Mouse (Mus musculus): ENCODE data around the gene Shank2.

Gene Shank2

GRCm38 (mm10) chr7:144160646-144161249 is 159.0 kb downstream of the Shank2 start:
- in situ Hi-C loops (cut with MseI, MboI) = no loop called here

DNA sequence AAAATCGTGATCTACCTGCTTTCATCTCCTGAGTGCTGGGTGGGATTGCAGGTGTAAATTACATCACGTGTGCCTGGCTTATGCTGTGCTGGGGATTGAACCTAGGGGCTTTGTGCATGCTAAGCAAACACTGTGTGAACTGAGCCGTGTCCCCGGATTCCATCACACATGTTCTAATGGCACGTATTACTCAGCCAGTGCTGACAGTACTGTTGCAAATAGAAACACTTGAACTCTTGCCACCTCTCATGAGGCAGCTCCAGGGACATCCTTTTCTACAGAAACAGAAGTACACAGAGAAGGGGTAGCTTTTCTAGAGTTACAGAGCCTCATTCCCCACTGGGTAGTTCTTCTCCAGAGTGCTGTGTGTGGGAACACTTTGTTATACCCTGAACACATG is 168.5 kb downstream of the Shank2 start:
- in situ Hi-C loops (cut with MseI, MboI) = no loop called here

- in situ Hi-C loops (cut with MseI, MboI) = no loop called here
These were observed 169.0 kb downstream of the Shank2 start for GRCm38 (mm10) chr7:144170686-144171085.

- in situ Hi-C loops (cut with MseI, MboI) = no loop called here
These were observed 172.1 kb downstream of the Shank2 start for GRCm38 (mm10) chr7:144173869-144174268.

DNA sequence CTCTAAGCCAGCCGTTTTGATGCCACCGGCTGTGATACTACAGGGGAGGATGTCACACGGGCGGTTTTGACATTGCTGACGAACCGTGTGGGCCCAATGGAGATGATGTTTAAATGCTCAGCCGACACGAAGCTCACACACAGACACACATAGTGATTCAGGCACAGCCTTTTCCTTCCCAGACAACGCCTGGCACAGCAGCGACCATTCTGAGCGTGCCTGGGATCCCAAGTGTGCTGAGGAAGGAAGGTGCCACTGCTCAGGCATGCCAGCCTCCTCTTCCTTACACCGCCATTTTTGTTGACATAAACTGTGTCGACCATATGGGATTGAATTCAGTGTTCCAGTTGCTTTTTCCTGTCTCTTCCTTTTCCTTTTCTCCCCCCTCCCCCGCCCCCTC is 172.6 kb downstream of the Shank2 start:
- in situ Hi-C loops (cut with MseI, MboI) = no loop called here

- in situ Hi-C loops (cut with MseI, MboI) = no loop called here
These were observed 173.3 kb downstream of the Shank2 start for GRCm38 (mm10) chr7:144175025-144175424.

GRCm38 (mm10) chr7:144175481-144176233 is 173.9 kb downstream of the Shank2 start:
- in situ Hi-C loops (cut with MseI, MboI) = no loop called here

DNA sequence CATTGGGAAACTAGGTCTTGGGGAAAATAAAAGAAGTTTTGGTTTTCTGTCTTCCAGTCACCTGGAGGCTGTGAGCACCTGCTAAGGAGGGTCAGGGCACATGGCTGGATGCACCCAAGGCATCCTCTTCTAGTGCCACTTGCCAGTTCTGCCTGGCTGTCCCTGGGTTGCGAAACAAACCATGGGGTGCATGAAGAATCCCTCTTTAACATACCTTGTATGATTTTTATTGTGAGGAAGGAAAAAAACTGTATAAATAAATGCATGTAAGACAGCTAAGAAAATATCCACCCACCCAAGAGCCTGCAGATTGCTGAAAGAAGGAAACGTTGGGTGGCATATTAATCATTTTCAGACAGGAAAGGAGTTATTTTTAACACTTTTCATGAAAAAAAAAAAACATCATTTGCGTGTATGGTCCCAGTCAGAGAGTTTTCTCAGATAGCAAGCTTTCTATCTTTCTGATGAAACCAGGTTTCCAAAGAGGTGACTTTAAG is 174.6 kb downstream of the Shank2 start:
- in situ Hi-C loops (cut with MseI, MboI) = no loop called here

DNA sequence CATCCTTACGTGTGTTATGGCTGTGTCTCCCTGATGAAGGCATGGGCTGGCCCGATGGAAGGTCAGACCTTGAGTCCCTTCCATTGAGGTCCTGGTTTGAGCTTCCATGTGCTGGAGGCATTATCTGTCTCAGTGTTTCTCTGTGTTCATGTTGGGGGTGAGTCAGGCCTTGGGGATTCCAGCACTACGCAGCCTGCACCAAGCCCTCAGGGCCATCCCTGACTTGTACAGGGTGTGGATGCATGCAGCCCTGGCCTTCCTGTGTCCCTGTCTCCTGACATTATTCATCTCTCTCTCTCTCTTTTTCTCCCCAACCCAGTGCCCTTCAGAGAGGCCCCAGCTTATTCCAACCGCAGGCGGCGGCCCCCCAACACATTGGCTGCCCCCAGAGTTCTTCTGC is 177.7 kb downstream of the Shank2 start:
- in situ Hi-C loops (cut with MseI, MboI) = no loop called here

- in situ Hi-C loops (cut with MseI, MboI) = no loop called here
These were observed 179.2 kb downstream of the Shank2 start for GRCm38 (mm10) chr7:144180885-144181284.

DNA sequence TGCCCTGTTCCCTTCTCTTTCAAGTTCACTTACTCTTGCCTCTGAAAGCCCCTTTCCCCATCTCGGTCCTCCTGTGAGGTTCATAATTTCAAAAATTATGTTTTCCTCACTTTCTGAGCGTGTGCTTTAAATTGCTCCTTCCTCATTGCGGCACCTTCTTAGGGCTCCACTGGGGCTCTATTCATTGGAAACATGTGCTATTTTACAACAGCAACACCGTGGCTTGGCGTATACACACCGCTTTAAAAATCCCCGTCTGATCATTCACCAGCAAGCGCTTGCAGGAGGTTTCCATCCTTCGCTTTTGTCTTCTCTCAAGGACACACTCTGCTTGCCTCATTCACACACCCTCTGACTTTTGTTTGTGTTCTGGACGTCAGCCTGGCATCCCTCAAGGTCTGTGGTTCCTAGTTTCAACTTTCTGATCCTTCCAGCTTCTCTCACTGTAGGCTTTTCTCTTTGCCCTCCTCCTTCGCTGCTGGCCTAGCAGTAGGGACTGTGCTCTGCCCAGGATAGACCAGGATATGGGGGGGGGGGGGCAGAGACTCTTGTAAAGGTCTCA is 186.2 kb downstream of the Shank2 start:
- in situ Hi-C loops (cut with MseI, MboI) = no loop called here

DNA sequence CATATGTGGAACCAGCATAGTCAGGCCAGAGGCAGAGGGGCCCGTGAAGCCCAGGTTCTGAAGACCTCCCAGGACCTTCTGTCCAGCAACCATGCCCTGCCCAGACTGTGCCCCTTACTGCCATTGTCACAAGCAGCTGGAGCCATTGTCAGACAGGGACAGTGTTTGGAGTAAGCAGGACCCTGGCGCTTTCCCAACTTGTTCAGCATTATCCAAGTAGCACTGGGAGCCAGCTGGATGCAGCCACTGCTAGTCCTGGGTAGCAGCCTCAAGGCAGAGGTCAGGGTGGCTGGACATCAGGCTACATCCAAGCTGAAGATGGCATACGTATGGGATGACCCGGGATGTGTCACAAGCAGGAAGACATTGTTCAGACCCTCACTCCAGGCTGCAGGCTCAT is 187.7 kb downstream of the Shank2 start:
- in situ Hi-C loops (cut with MseI, MboI) = no loop called here

- in situ Hi-C loops (cut with MseI, MboI) = no loop called here
These were observed 196.8 kb downstream of the Shank2 start for GRCm38 (mm10) chr7:144198491-144198890.

GRCm38 (mm10) chr7:144202017-144202682 is 200.4 kb downstream of the Shank2 start:
- in situ Hi-C loops (cut with MseI, MboI) = no loop called here

DNA sequence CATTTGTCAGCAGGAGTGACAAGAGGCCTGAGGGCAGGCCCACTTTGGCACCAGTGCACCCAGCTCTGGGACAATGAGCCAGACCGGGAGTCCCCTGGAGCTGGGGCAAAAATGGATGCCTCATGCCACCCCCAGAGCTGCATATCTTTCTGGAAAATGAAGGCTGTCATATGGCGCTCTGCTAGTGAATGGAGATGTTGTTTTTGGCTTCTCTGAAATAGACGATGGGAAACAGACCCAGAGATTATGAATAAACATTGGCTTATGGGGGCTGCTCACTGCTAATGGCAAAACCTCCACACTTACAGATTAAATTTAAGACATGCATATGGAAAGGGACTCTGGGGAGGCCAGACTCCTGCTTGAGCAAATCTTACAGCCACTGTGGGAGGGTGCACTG is 202.6 kb downstream of the Shank2 start:
- in situ Hi-C loops (cut with MseI, MboI) = no loop called here

- in situ Hi-C loops (cut with MseI, MboI) = no loop called here
These were observed 203.4 kb downstream of the Shank2 start for GRCm38 (mm10) chr7:144205161-144205560.

DNA sequence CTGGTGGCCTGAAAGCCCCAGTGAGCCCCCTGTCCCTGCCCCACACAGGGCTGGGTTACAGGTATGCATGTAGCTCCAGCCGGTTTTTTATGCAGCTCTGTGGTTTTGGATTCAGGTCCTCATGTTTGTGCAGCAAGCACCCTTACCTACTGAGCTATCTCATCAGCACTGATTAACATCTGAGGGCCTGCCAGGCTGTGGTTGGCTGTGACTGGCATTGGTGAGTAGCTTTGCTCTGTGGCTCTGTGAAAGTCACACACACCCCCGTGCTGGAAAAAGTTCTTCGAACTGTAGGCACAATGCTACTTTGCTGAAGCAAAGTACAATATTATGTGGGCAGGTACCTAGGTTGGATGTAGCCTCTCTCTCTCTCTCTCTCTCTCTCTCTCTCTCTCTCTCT is 204.1 kb downstream of the Shank2 start:
- in situ Hi-C loops (cut with MseI, MboI) = no loop called here

GRCm38 (mm10) chr7:144206254-144206653 is 204.5 kb downstream of the Shank2 start:
- in situ Hi-C loops (cut with MseI, MboI) = no loop called here

GRCm38 (mm10) chr7:144207100-144207499 is 205.4 kb downstream of the Shank2 start:
- in situ Hi-C loops (cut with MseI, MboI) = no loop called here

- in situ Hi-C loops (cut with MseI, MboI) = no loop called here
These were observed 206.1 kb downstream of the Shank2 start for GRCm38 (mm10) chr7:144207849-144208248.

- in situ Hi-C loops (cut with MseI, MboI) = no loop called here
These were observed 206.9 kb downstream of the Shank2 start for GRCm38 (mm10) chr7:144208628-144209027.

GRCm38 (mm10) chr7:144210526-144210925 is 208.8 kb downstream of the Shank2 start:
- in situ Hi-C loops (cut with MseI, MboI) = no loop called here
